Mouse (Mus musculus) spleen, adult 2 months (tissue): ENCODE results near the gene St6galnac3. TPM values are rescaled to one million over a fixed set of nuclear protein-coding genes. Genes with fewer than 3 reads are reported as not detected.

Source experiments
- DNase-seq, 2 experiments: peaks; one replicate each; pipeline versions ENCODE4 v3.0.0 to v3.0.0-alpha.2; 2012 to 2021; ENCODE audit warnings: low spot score in 2 of 2, low read depth in 1 of 2
- H3K27ac ChIP-seq: fragments of 200-500 bp; 2 replicates; pipeline ENCODE4 v1.5.1; 2012; ENCODE audit warnings: low read length, inconsistent platforms; ENCODE audit not compliant: insufficient read depth
- H3K27me3 ChIP-seq: fragments of 200-500 bp; 2 replicates; pipeline ENCODE4 v1.6.1; 2012; ENCODE audit warnings: mild to moderate bottlenecking, moderate library complexity, low read length, inconsistent platforms; ENCODE audit not compliant: control insufficient read depth, insufficient read depth
- H3K36me3 ChIP-seq: fragments of 200-500 bp; 2 replicates; pipeline ENCODE4 v1.6.1; 2012; ENCODE audit warnings: mild to moderate bottlenecking, low read length, inconsistent platforms; ENCODE audit not compliant: control insufficient read depth, insufficient read depth
- H3K4me1 ChIP-seq: fragments of 200-500 bp; 2 replicates; pipeline ENCODE4 v1.6.1; 2011; ENCODE audit warnings: inconsistent platforms; ENCODE audit not compliant: control insufficient read depth, insufficient read depth, insufficient read length
- H3K4me3 ChIP-seq: fragments of 200-500 bp; 2 replicates; pipeline ENCODE4 v1.5.1; 2011; ENCODE audit warnings: mild to moderate bottlenecking, inconsistent platforms; ENCODE audit not compliant: insufficient read depth, insufficient read length; ENCODE audit errors: extremely low read depth
- CTCF ChIP-seq: fragments of 200-500 bp; IDR thresholded peaks from 2 replicates; pipeline ENCODE4 v1.5.1; 2011; ENCODE audit warnings: mild to moderate bottlenecking, inconsistent platforms; ENCODE audit not compliant: insufficient read depth, insufficient read length, insufficient replicate concordance; ENCODE audit errors: extremely low read depth
- POLR2A ChIP-seq: fragments of 200-500 bp; IDR thresholded peaks from 2 replicates; pipeline ENCODE4 v1.6.1; 2011; ENCODE audit warnings: low read depth, low read length, inconsistent platforms
- WGBS: fragments of 180-500 bp; shearing (Covaris S2); methylation state at CpG from one replicate; pipeline ENCODE4 v1.1.7; 2018; 5-methylcytosine and 5-hydroxymethylcytosine counted together
- polyA plus RNA-seq: library from polyadenylated mRNA; depleted of rRNA; stranded (reverse); fragments of >200 nt; gene quantifications from 2 replicates; pipeline ENCODE4 v1.2.3, GENCODE M21; 2012

Gene St6galnac3
- polyA plus RNA-seq, 1 experiment: 3.0 TPM

- TF ChIP-seq POLR2A (no peak), CTCF (no peak)
- Histone ChIP-seq H3K4me3 (no peak overlapping the region), H3K27ac (no peak overlapping the region), H3K36me3 (no peaks in the 10 kb centered on the region), H3K4me1 (no peaks in the 10 kb centered on the region), H3K27me3 (no peaks in the 10 kb centered on the region)
- no peak for DNase-seq
- WGBS: 93% methylated on average over 3 of the region's 3 CpGs
Measured at GRCm38 (mm10) chr3:153359966-153360365, 365.0 kb downstream of the St6galnac3 start.

GRCm38 (mm10) chr3:153356071-153356470 is 368.9 kb downstream of the St6galnac3 start:
- DNase-seq: no peak
- Histone ChIP-seq H3K27me3 (no peaks in the 10 kb centered on the region), H3K4me3 (no peak overlapping the region), H3K27ac (no peak overlapping the region), H3K4me1 (no peaks in the 10 kb centered on the region), H3K36me3 (no peaks in the 10 kb centered on the region)
- 84% methylated on average over 1 of the region's 1 CpGs for WGBS
- TF ChIP-seq CTCF: no peak
- no peak for TF ChIP-seq POLR2A

- 93% methylated on average over 3 of the region's 3 CpGs for WGBS
- Histone ChIP-seq H3K27ac (no peak overlapping the region), H3K27me3 (no peaks in the 10 kb centered on the region), H3K4me3 (no peak overlapping the region), H3K36me3 (no peaks in the 10 kb centered on the region), H3K4me1 (no peaks in the 10 kb centered on the region)
- no peak for DNase-seq
- TF ChIP-seq CTCF (no peak), POLR2A (no peak)
Measured at GRCm38 (mm10) chr3:153354988-153355297, 370.0 kb downstream of the St6galnac3 start.

- WGBS: 80% methylated on average over 6 of the region's 6 CpGs
- no peak for TF ChIP-seq POLR2A
- TF ChIP-seq CTCF: no peak
- H3K4me3 ChIP-seq: no peak overlapping the region
- no peaks in the 10 kb centered on the region for H3K4me1 ChIP-seq
- H3K36me3 ChIP-seq: no peaks in the 10 kb centered on the region
- no peak for DNase-seq
- no peak overlapping the region for H3K27ac ChIP-seq
- no peaks in the 10 kb centered on the region for H3K27me3 ChIP-seq
Measured at GRCm38 (mm10) chr3:153354186-153354987, 370.6 kb downstream of the St6galnac3 start.

GRCm38 (mm10) chr3:153353313-153354103 is 371.5 kb downstream of the St6galnac3 start:
- H3K27ac ChIP-seq: no peak overlapping the region
- H3K36me3 ChIP-seq: no peaks in the 10 kb centered on the region
- 90% methylated on average over 16 of the region's 16 CpGs for WGBS
- no peak overlapping the region for H3K4me3 ChIP-seq
- no peaks in the 10 kb centered on the region for H3K4me1 ChIP-seq
- DNase-seq: no peak
- no peaks in the 10 kb centered on the region for H3K27me3 ChIP-seq
- TF ChIP-seq POLR2A (no peak), CTCF (no peak)

- TF ChIP-seq CTCF (no peak), POLR2A (no peak)
- H3K27ac ChIP-seq: no peak overlapping the region
- H3K4me3 ChIP-seq: no peak overlapping the region
- WGBS: 93% methylated on average over 10 of the region's 10 CpGs
- no peaks in the 10 kb centered on the region for H3K36me3 ChIP-seq
- H3K4me1 ChIP-seq: no peaks in the 10 kb centered on the region
- DNase-seq: no peak
- no peaks in the 10 kb centered on the region for H3K27me3 ChIP-seq
Measured at GRCm38 (mm10) chr3:153349981-153350380, 375.0 kb downstream of the St6galnac3 start.
